In the genomic region with DNA sequence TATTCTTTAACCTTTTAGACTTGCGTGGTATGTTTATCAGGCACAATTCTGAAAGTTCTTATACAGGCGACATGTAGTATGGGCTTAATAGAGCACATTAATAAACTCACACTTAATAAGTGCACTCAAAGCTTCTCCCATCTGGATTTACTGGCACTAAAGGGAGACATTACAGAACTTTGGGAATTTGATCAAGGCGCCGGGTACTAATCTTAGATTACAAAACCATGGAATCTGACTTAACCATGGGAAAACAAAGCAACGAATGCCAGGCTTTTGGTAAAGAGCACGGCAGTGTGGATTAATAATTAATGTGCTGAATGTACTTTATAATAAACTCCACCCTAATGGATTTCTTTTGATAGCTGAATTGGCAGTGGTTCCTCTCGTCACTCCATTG, we compare ENCODE assay signal across 26 mouse cellular contexts.
DNase-seq lines count a peak whose midpoint lies in the region; ATAC-seq and TF ChIP-seq lines count a peak whose summit lies in the region.
"Had no signal": no experiment of that assay in that cellular context is flagged by ENCODE, and none has a peak within 500 bp of the region (broad histone marks: within the 10 kb centered on the region; RNA-seq: fewer than 3 reads in every experiment).

No protein-coding gene starts in this region.

- no peaks in the 10 kb centered on the region for H3K27me3 ChIP-seq in lung, embryonic 15.5 days
- no peaks in the 10 kb centered on the region for H3K27me3 ChIP-seq in lung, embryonic 16.5 days (ENCODE audit: control insufficient read depth, insufficient read depth, low read depth, low read length)
- H3K27me3 ChIP-seq in hindbrain, embryonic 10.5 days (ENCODE audit: insufficient read depth, poor library complexity, severe bottlenecking): no peaks in the 10 kb centered on the region
- H3K27me3 ChIP-seq in intestine, postnatal 0 days (replicated peaks; ENCODE audit: control insufficient read depth, insufficient read depth, low read length): no peaks in the 10 kb centered on the region
- H3K27me3 ChIP-seq: embryonic facial prominence, embryonic 13.5 days; forebrain, embryonic 12.5 days; forebrain, embryonic 15.5 days; heart, embryonic 12.5 days; heart, embryonic 15.5 days; hindbrain, embryonic 15.5 days had no signal

- peak; percentile 34 for DNase-seq in lung, postnatal 14 days
- no peak for DNase-seq in layer of hippocampus, adult 11-12 months (ENCODE audit: low spot score)
- DNase-seq in hindbrain, embryonic 10.5 days (ENCODE audit: low spot score): no peak
- DNase-seq: adrenal gland, adult 2 months; adrenal gland, postnatal 14 days; cerebellum, adult 11 months; cerebellum, adult 8-10 months; cerebellum, postnatal 10 days; cerebellum, postnatal 36 days; embryo, embryonic 11 days; gastrocnemius, postnatal 25 days; heart, adult 18-20 months; heart, postnatal 10 days; heart, postnatal 36 days had no signal

- no peak overlapping the region for H3K4me3 ChIP-seq in lung, embryonic 15.5 days
- H3K4me3 ChIP-seq in lung, embryonic 16.5 days (ENCODE audit: low read length): no peak overlapping the region
- H3K4me3 ChIP-seq in hindbrain, embryonic 10.5 days: no peak overlapping the region
- no peak overlapping the region for H3K4me3 ChIP-seq in intestine, postnatal 0 days (ENCODE audit: low read depth, low read length)
- H3K4me3 ChIP-seq: embryonic facial prominence, embryonic 10.5 days; embryonic facial prominence, embryonic 13.5 days; erythroblast, embryonic 14.5 days; forebrain, embryonic 12.5 days; forebrain, embryonic 15.5 days; heart, embryonic 12.5 days; heart, embryonic 15.5 days; hindbrain, embryonic 15.5 days had no signal

- H3K27ac ChIP-seq in lung, embryonic 15.5 days: peak overlapping the region; percentile 81; the same call in 1 of the 2 replicates
- H3K27ac ChIP-seq in lung, embryonic 16.5 days (ENCODE audit: low read length): no peak overlapping the region
- no peak overlapping the region for H3K27ac ChIP-seq in hindbrain, embryonic 10.5 days
- H3K27ac ChIP-seq in intestine, postnatal 0 days (ENCODE audit: low read depth, low read length): no peak overlapping the region
- H3K27ac ChIP-seq: embryonic facial prominence, embryonic 10.5 days; embryonic facial prominence, embryonic 13.5 days; forebrain, embryonic 12.5 days; forebrain, embryonic 15.5 days; heart, embryonic 15.5 days; hindbrain, embryonic 15.5 days had no signal

- H3K36me3 ChIP-seq in lung, embryonic 15.5 days: no peaks in the 10 kb centered on the region
- H3K36me3 ChIP-seq in lung, embryonic 16.5 days (ENCODE audit: control insufficient read depth, insufficient read depth, low read length): no peaks in the 10 kb centered on the region
- H3K36me3 ChIP-seq in hindbrain, embryonic 10.5 days: no peaks in the 10 kb centered on the region
- no peaks in the 10 kb centered on the region for H3K36me3 ChIP-seq in intestine, postnatal 0 days (ENCODE audit: control insufficient read depth, insufficient read depth)
- H3K36me3 ChIP-seq: embryonic facial prominence, embryonic 10.5 days; embryonic facial prominence, embryonic 13.5 days; forebrain, embryonic 12.5 days; forebrain, embryonic 15.5 days; heart, embryonic 12.5 days; heart, embryonic 15.5 days; hindbrain, embryonic 15.5 days had no signal

- 40% methylated on average over 7 of the region's 7 CpGs for WGBS in lung, embryonic 15.5 days
- 45% methylated on average over 7 of the region's 7 CpGs for WGBS in lung, embryonic 16.5 days
- 93% methylated on average over 7 of the region's 7 CpGs for WGBS in hindbrain, embryonic 10.5 days
- WGBS in intestine, postnatal 0 days: 69% methylated on average over 7 of the region's 7 CpGs

- no peak overlapping the region for H3K4me2 ChIP-seq in lung, embryonic 15.5 days
- H3K4me2 ChIP-seq in lung, embryonic 16.5 days (ENCODE audit: low read depth, low read length): no peak overlapping the region
- H3K4me2 ChIP-seq in intestine, postnatal 0 days (replicated peaks; ENCODE audit: low read depth): no peak overlapping the region
- H3K4me2 ChIP-seq: embryonic facial prominence, embryonic 13.5 days; forebrain, embryonic 12.5 days; forebrain, embryonic 15.5 days; heart, embryonic 12.5 days; heart, embryonic 15.5 days; hindbrain, embryonic 15.5 days had no signal

- no peak for TF ChIP-seq CTCF in intestine, postnatal 0 days (IDR thresholded peaks at IDR 0.05; ENCODE audit: low read depth)

- H3K9ac ChIP-seq in lung, embryonic 15.5 days: no peak overlapping the region
- H3K9ac ChIP-seq in lung, embryonic 16.5 days (ENCODE audit: low read length): no peak overlapping the region
- H3K9ac ChIP-seq in intestine, postnatal 0 days (ENCODE audit: low read depth, low read length): no peak overlapping the region
- H3K9ac ChIP-seq: embryonic facial prominence, embryonic 13.5 days; forebrain, embryonic 12.5 days; forebrain, embryonic 15.5 days; heart, embryonic 12.5 days; heart, embryonic 15.5 days; hindbrain, embryonic 15.5 days had no signal

- peak; percentile 83 for ATAC-seq in lung, embryonic 15.5 days (ENCODE audit: borderline replicate concordance, extremely low read depth, low FRiP score, low TSS enrichment)
- peak; percentile 90 for ATAC-seq in lung, embryonic 16.5 days (ENCODE audit: low read depth)
- ATAC-seq in intestine, postnatal 0 days: no peak
- ATAC-seq: CD4-positive, CD25-positive, alpha-beta regulatory T cell, adult 4 months; forebrain, embryonic 15.5 days had no signal

- no peaks in the 10 kb centered on the region for H3K9me3 ChIP-seq in lung, embryonic 15.5 days
- no peaks in the 10 kb centered on the region for H3K9me3 ChIP-seq in lung, embryonic 16.5 days (ENCODE audit: control insufficient read depth, low read length)
- H3K9me3 ChIP-seq in hindbrain, embryonic 10.5 days: no peaks in the 10 kb centered on the region
- no peaks in the 10 kb centered on the region for H3K9me3 ChIP-seq in intestine, postnatal 0 days (ENCODE audit: control insufficient read depth)
- H3K9me3 ChIP-seq: embryonic facial prominence, embryonic 10.5 days; embryonic facial prominence, embryonic 13.5 days; forebrain, embryonic 12.5 days; forebrain, embryonic 15.5 days; heart, embryonic 12.5 days; heart, embryonic 15.5 days; hindbrain, embryonic 15.5 days had no signal

- peaks cover 6% of the 10 kb centered on the region; the same call in 1 of the 2 replicates for H3K4me1 ChIP-seq in lung, embryonic 15.5 days
- H3K4me1 ChIP-seq in lung, embryonic 16.5 days (replicated peaks; ENCODE audit: control insufficient read depth, insufficient read depth, low read length): peaks cover 6% of the 10 kb centered on the region; the same call in 1 of the 2 replicates
- H3K4me1 ChIP-seq in hindbrain, embryonic 10.5 days (replicated peaks): no peaks in the 10 kb centered on the region
- H3K4me1 ChIP-seq in intestine, postnatal 0 days (replicated peaks; ENCODE audit: control insufficient read depth, insufficient read depth, low read length): no peaks in the 10 kb centered on the region
- H3K4me1 ChIP-seq: embryonic facial prominence, embryonic 10.5 days; embryonic facial prominence, embryonic 13.5 days; forebrain, embryonic 12.5 days; forebrain, embryonic 15.5 days; hindbrain, embryonic 15.5 days had no signal
